Mouse (Mus musculus): ENCODE measurements around the gene Chic2. TPM values are rescaled to one million over a fixed set of nuclear protein-coding genes. Genes with fewer than 3 reads are reported as not detected.

Gene Chic2
- 4.2 and 5.9 TPM in 2 replicates for polyA plus RNA-seq (2021; fragmentation: Nextera tagmentation)
- long read RNA-seq, experiment 1, full-length matches to known transcripts: 3 of 9 reads
- long read RNA-seq, experiment 1, partial matches to known transcripts: 2 of 9 reads
- long read RNA-seq, experiment 1, other reads (novel, unspliced or antisense): 4 of 9 reads
- long read RNA-seq, experiment 2, full-length matches to known transcripts: 12 of 16 reads
- long read RNA-seq, experiment 2, partial matches to known transcripts: 1 of 16 reads
- long read RNA-seq, experiment 2, other reads (novel, unspliced or antisense): 3 of 16 reads

GRCm38 (mm10) chr5:75044310-75044904, at the start of gene Chic2:
Chic2 (minus strand) TSS chr5:75044774.

GRCm38 (mm10) chr5:75075383-75075941, 30.9 kb upstream of the Chic2 start, which contains the start of gene Gsx2:
Gsx2 (plus strand) TSS chr5:75075601.

Other genes starting within 250 kb of the Chic2 start
- gene Gsx2, start 30.8 kb upstream of the Chic2 start, polyA plus RNA-seq (2021; fragmentation: Nextera tagmentation): 0.46 and 0.48 TPM in 2 replicates
- 12.4 and 12.5 TPM in 2 replicates for gene Pdgfra, start 107.5 kb upstream of the Chic2 start, polyA plus RNA-seq (2021; fragmentation: Nextera tagmentation)